Mouse (Mus musculus): ENCODE measurements around the gene Tead1. TPM values are rescaled to one million over a fixed set of nuclear protein-coding genes. Genes with fewer than 3 reads are reported as not detected.

Tead1 gene
- polyA plus RNA-seq, 1 experiment, result 18.8 TPM

DNA sequence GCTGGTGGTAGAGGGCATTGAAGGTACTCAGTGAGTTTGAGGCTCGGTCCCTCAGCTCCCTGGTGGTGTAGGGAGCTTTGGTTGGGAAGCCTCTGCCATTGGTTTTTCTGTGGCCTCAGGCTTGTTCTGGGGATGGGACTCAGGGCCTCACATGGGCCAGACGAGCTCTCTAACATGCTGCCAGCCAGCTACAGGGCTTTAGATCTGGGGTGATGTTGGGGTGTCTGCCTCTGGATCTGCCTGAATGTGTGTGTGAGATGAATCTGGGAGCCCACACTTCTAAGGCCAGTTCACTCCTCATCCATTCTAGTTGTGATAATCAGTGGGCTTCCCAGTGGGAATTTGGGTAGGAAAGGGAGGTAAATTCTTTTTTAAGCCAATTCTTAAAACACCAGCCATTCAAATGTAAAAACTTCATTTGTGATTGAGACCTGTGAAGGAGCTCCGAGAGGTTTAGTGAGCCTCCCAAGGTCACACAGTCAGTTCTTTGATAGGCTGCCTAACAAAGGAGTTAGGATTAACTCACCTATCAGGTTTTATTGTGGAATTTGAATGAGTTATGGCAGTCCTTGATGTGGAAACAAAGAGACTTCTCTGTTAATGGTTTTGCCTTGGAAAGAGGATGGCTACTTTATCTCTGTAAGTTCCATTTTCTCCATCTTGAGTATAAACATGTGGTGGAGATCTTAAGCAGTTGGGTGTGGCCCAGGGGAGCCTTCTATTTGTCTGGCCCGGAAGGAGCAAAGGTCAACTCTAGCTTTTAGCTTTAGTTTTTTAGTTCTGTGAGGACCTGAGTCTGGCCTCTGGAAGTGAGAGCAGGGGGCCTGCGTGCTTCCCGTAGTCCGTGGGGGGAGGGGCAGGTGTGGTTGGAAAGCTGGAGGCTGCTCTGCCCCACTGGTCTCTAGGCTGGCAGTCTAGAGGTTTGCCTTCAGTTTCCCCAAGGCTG is 12.0 kb downstream of the Tead1 start:
- Histone ChIP-seq H3ac (ENCODE audit: control insufficient read depth, insufficient read length) (no peak overlapping the region), H3K36me3 (ENCODE audit: control insufficient read depth, insufficient read depth) (no peaks in the 10 kb centered on the region), H3K4me2 (ENCODE audit: low read depth) (peak overlapping the region; percentile 32), H3K27me3 (ENCODE audit: control insufficient read depth, insufficient read depth, insufficient read length) (no peaks in the 10 kb centered on the region), H3K4me3 (no peak overlapping the region), H3K79me2 (ENCODE audit: control insufficient read depth, insufficient read depth) (peaks cover 100% of the 10 kb centered on the region)
- TF ChIP-seq MYOD1 (IDR thresholded peaks at IDR 0.05; ENCODE audit: control insufficient read depth in 1 of 3, insufficient read length in 2 of 3, low read depth in 2 of 3) (no peak), E2F4 (IDR thresholded peaks at IDR 0.05; ENCODE audit: insufficient read depth) (no peak)

- Histone ChIP-seq H3ac (ENCODE audit: control insufficient read depth, insufficient read length) (no peak overlapping the region), H3K36me3 (ENCODE audit: control insufficient read depth, insufficient read depth) (no peaks in the 10 kb centered on the region), H3K27me3 (ENCODE audit: control insufficient read depth, insufficient read depth, insufficient read length) (no peaks in the 10 kb centered on the region), H3K4me3 (no peak overlapping the region), H3K4me2 (ENCODE audit: low read depth) (no peak overlapping the region), H3K79me2 (ENCODE audit: control insufficient read depth, insufficient read depth) (peaks cover 92% of the 10 kb centered on the region)
- TF ChIP-seq MYOG (IDR thresholded peaks at IDR 0.05; ENCODE audit: control insufficient read depth in 1 of 3, insufficient read depth in 1 of 3, insufficient read length in 2 of 3, low read depth in 2 of 3) (no peak), POLR2AphosphoS2 (IDR thresholded peaks at IDR 0.05; ENCODE audit: insufficient read length, low read depth) (no peak)
These were observed 14.4 kb downstream of the Tead1 start for GRCm38 (mm10) chr7:112693566-112693965.

DNA sequence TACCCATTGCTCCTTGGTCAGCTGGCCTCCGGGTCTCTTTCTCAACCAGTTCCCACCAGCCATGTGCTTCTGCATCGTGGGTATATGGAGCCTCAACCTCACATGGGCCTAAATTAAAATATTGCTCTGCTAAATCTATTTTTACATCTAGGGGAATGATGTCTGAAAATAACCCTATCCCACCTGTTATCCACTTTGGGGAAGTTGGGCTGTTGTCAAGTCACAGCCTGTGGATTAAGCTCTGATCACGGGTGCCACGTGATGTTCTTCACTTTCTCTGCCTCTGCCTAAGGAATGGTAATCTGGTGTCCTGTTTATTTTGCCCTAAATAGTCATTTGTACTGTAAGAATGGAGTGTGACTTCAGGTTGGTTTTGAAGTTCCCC is 17.7 kb downstream of the Tead1 start:
- H3K4me2 ChIP-seq (ENCODE audit: low read depth), result peak overlapping the region; percentile 97
- H3K36me3 ChIP-seq (ENCODE audit: control insufficient read depth, insufficient read depth), result no peaks in the 10 kb centered on the region
- no peaks in the 10 kb centered on the region for H3K27me3 ChIP-seq (ENCODE audit: control insufficient read depth, insufficient read depth, insufficient read length)
- H3K4me3 ChIP-seq, result peak overlapping the region; percentile 12
- no peak overlapping the region for H3ac ChIP-seq (ENCODE audit: control insufficient read depth, insufficient read length)
- peaks cover 92% of the 10 kb centered on the region for H3K79me2 ChIP-seq (ENCODE audit: control insufficient read depth, insufficient read depth)
- TF ChIP-seq POLR2A (IDR thresholded peaks at IDR 0.05; ENCODE audit: insufficient read length, low read depth) (no peak), USF1 (IDR thresholded peaks at IDR 0.05; ENCODE audit: low read depth) (peak; percentile 86), TCF12 (IDR thresholded peaks at IDR 0.05; ENCODE audit: insufficient read depth, poor library complexity, severe bottlenecking) (peak; percentile 1), SRF (IDR thresholded peaks at IDR 0.05; ENCODE audit: control insufficient read depth, insufficient read length, low read depth) (no peak), TCF3 (IDR thresholded peaks at IDR 0.05; ENCODE audit: insufficient read length, low read depth) (no peak), MYOG (IDR thresholded peaks at IDR 0.05; ENCODE audit: control insufficient read depth in 1 of 3, insufficient read depth in 1 of 3, insufficient read length in 2 of 3, low read depth in 2 of 3) (peak in 2 of 3 experiments; percentile 38 to 83), CEBPB (IDR thresholded peaks at IDR 0.05; ENCODE audit: insufficient read depth, poor library complexity, severe bottlenecking) (no peak), REST (IDR thresholded peaks at IDR 0.05; ENCODE audit: insufficient read depth, insufficient read length) (no peak), POLR2AphosphoS2 (IDR thresholded peaks at IDR 0.05; ENCODE audit: insufficient read length, low read depth) (no peak), MAX (IDR thresholded peaks at IDR 0.05; ENCODE audit: low read depth) (peak; percentile 4), MYOD1 (IDR thresholded peaks at IDR 0.05; ENCODE audit: control insufficient read depth in 1 of 3, insufficient read length in 2 of 3, low read depth in 2 of 3) (peak; percentile 69 to 81 (median 76)), E2F4 (IDR thresholded peaks at IDR 0.05; ENCODE audit: insufficient read depth) (no peak)

DNA sequence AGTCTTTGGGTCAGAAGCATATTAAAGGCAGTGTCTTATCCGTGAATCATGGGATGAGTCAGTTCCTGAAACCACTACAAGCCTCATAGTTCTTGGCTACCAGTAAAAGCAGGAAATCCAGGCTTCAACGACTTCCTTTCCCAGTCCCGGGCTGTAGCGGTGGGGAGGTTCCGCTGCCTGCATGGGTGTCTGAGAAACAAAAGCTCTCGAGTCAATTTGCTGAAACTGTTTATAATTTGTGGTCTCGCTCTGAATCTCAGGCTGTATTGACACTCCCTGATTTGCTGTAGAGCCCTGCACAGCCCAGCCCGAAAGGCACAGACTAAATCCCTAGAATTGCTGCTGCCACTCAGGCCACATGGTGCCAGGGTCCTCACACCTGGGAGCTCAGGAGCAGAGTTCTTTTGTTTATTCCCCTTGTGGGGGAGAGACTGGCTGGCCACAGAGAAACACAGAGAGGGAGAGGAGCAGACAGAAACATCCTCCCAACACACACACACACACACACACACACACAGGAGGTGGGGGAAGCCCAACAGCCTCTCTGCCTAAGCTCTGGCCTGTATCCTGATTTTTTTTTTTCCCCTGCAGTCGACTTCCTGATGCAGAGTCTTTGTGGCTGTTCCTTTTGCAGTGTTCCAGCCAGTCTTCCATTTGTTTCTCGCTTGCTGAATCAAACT is 18.2 kb downstream of the Tead1 start:
- peaks cover 92% of the 10 kb centered on the region for H3K79me2 ChIP-seq (ENCODE audit: control insufficient read depth, insufficient read depth)
- no peak overlapping the region for H3ac ChIP-seq (ENCODE audit: control insufficient read depth, insufficient read length)
- H3K27me3 ChIP-seq (ENCODE audit: control insufficient read depth, insufficient read depth, insufficient read length), result no peaks in the 10 kb centered on the region
- peak overlapping the region; percentile 97 for H3K4me2 ChIP-seq (ENCODE audit: low read depth)
- TF ChIP-seq CEBPB (IDR thresholded peaks at IDR 0.05; ENCODE audit: insufficient read depth, poor library complexity, severe bottlenecking), result no peak
- H3K4me3 ChIP-seq, result peak overlapping the region; percentile 12
- no peaks in the 10 kb centered on the region for H3K36me3 ChIP-seq (ENCODE audit: control insufficient read depth, insufficient read depth)

- Histone ChIP-seq H3K79me2 (ENCODE audit: control insufficient read depth, insufficient read depth) (peaks cover 89% of the 10 kb centered on the region), H3K27me3 (ENCODE audit: control insufficient read depth, insufficient read depth, insufficient read length) (no peaks in the 10 kb centered on the region), H3K4me3 (no peak overlapping the region), H3K36me3 (ENCODE audit: control insufficient read depth, insufficient read depth) (peaks cover 5% of the 10 kb centered on the region), H3ac (ENCODE audit: control insufficient read depth, insufficient read length) (no peak overlapping the region), H3K4me2 (ENCODE audit: low read depth) (no peak overlapping the region)
- TF ChIP-seq POLR2AphosphoS2 (IDR thresholded peaks at IDR 0.05; ENCODE audit: insufficient read length, low read depth) (no peak), USF1 (IDR thresholded peaks at IDR 0.05; ENCODE audit: low read depth) (peak; percentile 6)
These were observed 21.0 kb downstream of the Tead1 start for GRCm38 (mm10) chr7:112700082-112700481.

Data from myocyte (in vitro differentiated cells).